Mouse (Mus musculus) heart, embryonic 15.5 days (tissue): ENCODE data around the gene Cir1. TPM values are rescaled to one million over a fixed set of nuclear protein-coding genes. Genes with fewer than 3 reads are reported as not detected.
A peak's percentile ranks its signal among the peaks of the same experiment; 100 is the strongest.

Experiments
- ATAC-seq: fragments of 200-750 bp; cut with Nextera tagmentation; replicated peaks from 2 replicates; pipeline ENCODE4 v1.8.0; 2017; ENCODE audit warnings: low read depth, moderate TSS enrichment; ENCODE audit not compliant: insufficient number of reproducible peaks, insufficient read depth, low FRiP score
- H3K27ac ChIP-seq: fragments of 300-500 bp; sonication (generic); 2 replicates; pipeline ENCODE4 v1.5.1; 2015; ENCODE audit warnings: mild to moderate bottlenecking, inconsistent platforms
- H3K27me3 ChIP-seq: fragments of 300-500 bp; sonication (generic); 2 replicates; pipeline ENCODE4 v1.6.1; 2015; ENCODE audit warnings: inconsistent platforms
- H3K36me3 ChIP-seq: fragments of 300-500 bp; sonication (generic); 2 replicates; pipeline ENCODE4 v1.6.1; 2015; ENCODE audit warnings: mild to moderate bottlenecking, inconsistent platforms
- H3K4me1 ChIP-seq: fragments of 300-500 bp; sonication (generic); replicated peaks from 2 replicates; pipeline ENCODE4 v1.6.1; 2015; ENCODE audit warnings: inconsistent platforms
- H3K4me2 ChIP-seq: fragments of 300-500 bp; sonication (generic); 2 replicates; pipeline ENCODE4 v1.6.1; 2015; ENCODE audit warnings: inconsistent platforms, mild to moderate bottlenecking, moderate library complexity
- H3K4me3 ChIP-seq: fragments of 300-500 bp; sonication (generic); 2 replicates; pipeline ENCODE4 v1.5.1; 2015; ENCODE audit warnings: mild to moderate bottlenecking, inconsistent platforms
- H3K9ac ChIP-seq: fragments of 300-500 bp; sonication (generic); 2 replicates; pipeline ENCODE4 v1.6.1; 2015; ENCODE audit warnings: mild to moderate bottlenecking, inconsistent platforms
- H3K9me3 ChIP-seq: fragments of 300-500 bp; sonication (generic); replicated peaks from 2 replicates; pipeline ENCODE4 v1.6.1; 2016; ENCODE audit warnings: inconsistent platforms
- WGBS: fragments of 180-500 bp; shearing (Covaris S2); methylation state at CpG from one replicate; pipeline ENCODE4 v1.1.7; 2015; ENCODE audit warnings: mixed read lengths; 5-methylcytosine and 5-hydroxymethylcytosine counted together
- polyA plus RNA-seq: library from polyadenylated mRNA; unstranded; fragments of >200 nt; fragmentation: Nextera tagmentation; extraction: Ambion mirVana; gene quantifications from 2 replicates; pipeline ENCODE4 v1.2.1, GENCODE M21; 2015

Gene Cir1
- polyA plus RNA-seq = 15.0 and 16.7 TPM in 2 replicates

DNA sequence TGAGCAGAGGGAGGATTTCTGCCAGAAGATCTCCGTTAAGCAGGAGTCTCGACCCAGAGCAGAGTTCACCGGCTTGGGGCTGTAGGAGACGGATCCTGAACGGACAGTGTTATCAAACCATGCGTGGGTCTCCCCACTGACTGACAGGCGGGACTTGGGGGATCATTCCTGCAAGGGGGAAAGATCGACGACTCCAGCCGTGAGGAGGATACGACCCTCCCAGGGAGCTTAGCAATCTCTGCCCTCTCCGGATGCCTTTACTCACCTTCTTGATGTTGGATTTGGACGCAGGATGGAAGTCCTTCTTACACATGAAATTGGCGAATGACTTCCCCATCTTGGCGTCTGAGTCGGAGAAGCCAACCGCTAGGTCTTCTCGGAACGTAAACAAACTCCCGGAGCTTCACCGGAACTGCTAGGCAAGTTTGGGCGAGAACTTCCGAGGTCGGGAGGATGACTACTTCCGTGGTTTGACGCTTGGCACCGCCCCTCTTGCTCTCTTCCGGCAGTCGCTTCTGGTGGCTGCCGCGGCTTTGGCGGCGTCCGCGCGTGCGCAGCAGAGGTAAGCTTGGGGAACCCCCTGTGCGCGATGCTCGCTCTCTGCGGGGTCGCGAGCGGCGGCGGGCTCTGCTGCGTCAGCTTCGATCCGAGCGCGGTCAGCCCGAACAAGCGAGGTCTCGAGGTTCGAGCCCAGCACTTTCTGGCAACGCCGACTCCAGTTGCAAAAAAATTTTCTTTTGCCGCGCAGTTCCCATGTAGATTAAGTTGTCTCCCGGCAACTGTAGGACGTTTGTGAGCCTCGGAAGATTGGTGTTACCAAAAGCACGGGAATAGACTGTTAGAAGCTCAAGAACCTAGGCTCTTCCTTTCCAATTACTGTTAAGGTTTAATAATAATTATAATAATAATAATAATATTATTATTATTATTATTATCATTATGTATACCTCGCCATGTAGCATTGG is at the start of gene Cir1, which contains the start of gene Scrn3:
TSS of gene Cir1 (minus strand) at position 550 of the 965 bp plus-strand sequence.
TSS of gene Scrn3 (plus strand) at position 450 of the 965 bp plus-strand sequence.
- WGBS = under 1% methylated on average over 64 of the region's 64 CpGs

DNA sequence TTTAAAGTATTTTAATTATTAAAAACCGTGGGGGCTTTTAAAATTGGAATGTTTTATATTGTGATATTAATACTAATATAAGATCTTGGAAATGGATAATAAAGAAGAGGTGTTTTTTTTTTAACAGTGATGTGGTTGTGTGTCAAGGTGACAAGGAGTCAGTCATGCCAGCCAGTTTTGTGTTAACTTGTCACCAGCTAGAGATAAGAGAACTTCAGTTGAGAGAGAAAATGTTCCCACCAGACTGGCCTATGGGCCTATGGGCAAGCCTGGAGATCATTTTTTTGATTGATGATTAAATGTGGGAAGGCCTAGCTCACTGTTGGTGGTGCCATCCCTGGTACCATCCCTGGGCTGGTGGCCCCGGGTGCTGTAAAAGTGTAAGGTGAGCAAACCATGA is 48.0 kb upstream of the Cir1 start:
- no peaks in the 10 kb centered on the region; the same call in 1 of the 2 replicates for H3K36me3 ChIP-seq
- no peaks in the 10 kb centered on the region for H3K27me3 ChIP-seq
- H3K27ac ChIP-seq = no peak overlapping the region
- H3K9ac ChIP-seq = no peak overlapping the region
- no peak for ATAC-seq
- H3K4me2 ChIP-seq = no peak overlapping the region
- no peak overlapping the region for H3K4me3 ChIP-seq
- WGBS = 82% methylated on average over 2 of the region's 2 CpGs
- no peaks in the 10 kb centered on the region for H3K4me1 ChIP-seq
- no peaks in the 10 kb centered on the region for H3K9me3 ChIP-seq

More for the DNA sequence above, at the start of gene Cir1, which contains the start of gene Scrn3:
- Histone ChIP-seq H3K27me3 (no peaks in the 10 kb centered on the region), H3K9me3 (no peaks in the 10 kb centered on the region), H3K4me3 (peak within 1 kb of the TSS; percentile 62), H3K9ac (peak within 1 kb of the TSS; percentile 70), H3K27ac (peak within 1 kb of the TSS; percentile 87), H3K4me2 (peak within 1 kb of the TSS; percentile 75), H3K4me1 (peaks cover 15% of the 10 kb centered on the region), H3K36me3 (peaks cover 22% of the 10 kb centered on the region)
- ATAC-seq = peak; percentile 96

DNA sequence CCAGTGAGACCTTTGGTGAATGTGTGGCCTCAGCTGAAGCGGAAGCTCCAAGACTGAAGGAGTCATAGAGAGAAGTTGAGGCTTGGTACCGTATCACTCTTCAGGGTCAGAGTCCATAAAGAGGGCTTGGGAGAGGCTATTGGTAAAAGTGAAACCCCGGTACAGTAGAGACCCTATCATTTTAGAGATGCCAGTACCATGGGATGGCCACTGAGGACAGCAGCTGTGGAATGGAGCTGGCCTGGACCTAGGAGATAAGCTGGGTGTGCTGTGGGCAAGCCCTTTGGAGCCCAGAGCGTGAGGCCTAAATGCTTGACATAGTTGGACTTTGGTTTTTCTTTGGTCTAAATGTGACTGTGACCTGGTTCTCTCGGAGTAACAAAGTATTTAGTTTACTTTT is 47.4 kb upstream of the Cir1 start:
- Histone ChIP-seq H3K27ac (no peak overlapping the region), H3K36me3 (no peaks in the 10 kb centered on the region; the same call in 1 of the 2 replicates), H3K27me3 (no peaks in the 10 kb centered on the region), H3K4me1 (no peaks in the 10 kb centered on the region), H3K9me3 (no peaks in the 10 kb centered on the region), H3K4me3 (no peak overlapping the region), H3K4me2 (no peak overlapping the region), H3K9ac (no peak overlapping the region)
- no peak for ATAC-seq
- whole genome bisulfite sequencing = 81% methylated on average over 5 of the region's 5 CpGs

DNA sequence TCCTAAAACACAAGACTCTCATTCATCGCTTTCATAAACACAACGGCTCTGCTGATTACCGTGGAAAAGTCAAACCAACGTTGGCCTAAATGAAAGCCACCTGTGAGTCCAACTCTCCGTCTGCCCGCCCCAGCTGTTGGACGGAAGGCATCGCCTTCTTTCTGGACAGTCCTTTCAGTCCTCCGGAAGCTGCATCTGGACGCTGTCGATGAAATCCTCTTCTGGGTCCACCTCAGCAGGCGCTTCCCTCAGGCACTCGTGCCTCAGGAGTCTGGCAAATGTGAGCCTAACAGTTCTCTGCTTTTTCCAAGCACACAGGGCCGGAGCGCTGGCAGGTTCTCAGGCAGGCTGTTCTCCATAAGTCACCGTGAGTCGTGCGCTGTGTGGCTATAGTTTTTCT is 44.5 kb upstream of the Cir1 start:
- H3K4me2 ChIP-seq = 0 out of 2 replicates have a peak overlapping the region, but pooled peaks have one; percentile 13

DNA sequence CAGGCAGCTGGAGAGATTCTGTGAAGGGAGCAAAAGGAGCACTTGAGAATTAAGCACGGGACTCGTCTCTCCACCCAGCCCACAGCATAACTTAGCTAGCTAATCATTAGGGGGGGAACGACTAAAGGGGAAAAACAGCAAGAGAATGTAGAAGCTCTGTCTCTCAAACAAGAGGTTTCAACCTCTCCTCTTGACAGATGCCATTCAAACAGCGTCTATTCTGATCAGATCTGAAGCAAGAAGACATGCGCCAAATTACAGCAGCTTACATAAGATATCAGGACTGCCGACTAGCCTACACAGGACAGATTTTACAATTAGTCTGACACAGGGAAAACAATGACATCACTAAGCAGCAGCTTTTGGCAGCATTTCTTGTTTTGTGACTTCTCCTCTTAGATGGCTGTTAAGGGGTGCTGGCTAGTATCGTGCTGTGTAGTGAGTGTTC is 39.5 kb upstream of the Cir1 start:
- ATAC-seq = 0 out of 2 replicates have a peak, but pooled peaks have one; percentile 31
- Histone ChIP-seq H3K9ac (no peak overlapping the region), H3K27me3 (no peaks in the 10 kb centered on the region), H3K27ac (no peak overlapping the region), H3K4me2 (peak overlapping the region; percentile 49), H3K9me3 (no peaks in the 10 kb centered on the region), H3K4me1 (peaks cover 5% of the 10 kb centered on the region; the same call in 1 of the 2 replicates), H3K36me3 (no peaks in the 10 kb centered on the region), H3K4me3 (peak overlapping the region; percentile 20)
- WGBS = 20% methylated on average over 7 of the region's 7 CpGs

More for the DNA sequence above, 44.5 kb upstream of the Cir1 start:
- H3K9ac ChIP-seq = no peak overlapping the region
- H3K27ac ChIP-seq = no peak overlapping the region
- H3K9me3 ChIP-seq = no peaks in the 10 kb centered on the region
- H3K36me3 ChIP-seq = no peaks in the 10 kb centered on the region
- H3K27me3 ChIP-seq = no peaks in the 10 kb centered on the region
- no peak overlapping the region for H3K4me3 ChIP-seq
- H3K4me1 ChIP-seq = peaks cover 1% of the 10 kb centered on the region; the same call in 1 of the 2 replicates
- ATAC-seq = no peak
- 68% methylated on average over 18 of the region's 18 CpGs for WGBS

DNA sequence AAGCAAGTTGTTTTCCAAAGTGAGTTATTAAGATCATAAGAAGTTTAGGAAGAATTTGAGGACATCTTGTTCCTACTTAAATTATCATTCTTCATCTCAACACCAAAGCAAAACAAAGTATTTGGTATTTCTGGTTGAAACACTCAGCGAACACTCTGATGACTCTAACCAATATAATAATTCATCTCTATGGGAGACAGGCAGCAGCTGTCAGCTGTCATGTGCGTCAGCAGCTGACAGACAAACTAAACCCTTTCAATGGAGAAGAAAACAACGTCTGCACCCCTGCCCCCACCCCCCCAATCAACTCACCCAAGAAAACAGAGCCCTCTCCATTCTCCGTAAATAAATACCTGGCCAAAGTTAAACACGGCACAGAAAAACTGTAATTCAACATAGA is 39.0 kb upstream of the Cir1 start:
- H3K4me1 ChIP-seq = peaks cover 5% of the 10 kb centered on the region; the same call in 1 of the 2 replicates
- no peak overlapping the region for H3K9ac ChIP-seq
- H3K9me3 ChIP-seq = no peaks in the 10 kb centered on the region
- no peak for ATAC-seq
- WGBS = 46% methylated on average over 5 of the region's 5 CpGs
- peak overlapping the region; percentile 20 for H3K4me3 ChIP-seq
- H3K27ac ChIP-seq = no peak overlapping the region
- H3K36me3 ChIP-seq = no peaks in the 10 kb centered on the region
- H3K27me3 ChIP-seq = no peaks in the 10 kb centered on the region
- H3K4me2 ChIP-seq = peak overlapping the region; percentile 49

DNA sequence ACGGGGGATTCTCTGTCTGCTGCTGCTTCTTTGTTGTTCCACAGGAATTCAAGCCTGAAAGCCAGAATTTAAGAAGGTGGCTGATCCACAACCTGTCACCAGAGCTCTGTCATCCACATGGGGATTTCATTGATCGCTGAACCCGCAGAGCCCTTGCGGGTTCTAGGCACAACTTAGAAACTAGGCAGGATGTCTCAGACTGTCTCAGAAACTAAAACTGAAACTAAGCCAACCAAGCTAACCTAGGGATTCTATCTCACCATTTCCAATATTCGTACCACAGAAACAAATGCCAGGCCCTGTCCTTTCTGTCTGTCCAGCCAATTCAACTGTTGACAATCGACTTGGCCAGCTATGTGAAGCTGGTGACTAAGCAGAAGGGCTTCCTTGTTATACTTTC is 35.7 kb upstream of the Cir1 start:
- H3K4me2 ChIP-seq = no peak overlapping the region
- no peaks in the 10 kb centered on the region for H3K27me3 ChIP-seq
- WGBS = 82% methylated on average over 6 of the region's 6 CpGs
- no peaks in the 10 kb centered on the region for H3K36me3 ChIP-seq
- peaks cover 5% of the 10 kb centered on the region; the same call in 1 of the 2 replicates for H3K4me1 ChIP-seq
- no peaks in the 10 kb centered on the region for H3K9me3 ChIP-seq
- H3K9ac ChIP-seq = no peak overlapping the region
- H3K27ac ChIP-seq = no peak overlapping the region
- H3K4me3 ChIP-seq = no peak overlapping the region
- no peak for ATAC-seq

DNA sequence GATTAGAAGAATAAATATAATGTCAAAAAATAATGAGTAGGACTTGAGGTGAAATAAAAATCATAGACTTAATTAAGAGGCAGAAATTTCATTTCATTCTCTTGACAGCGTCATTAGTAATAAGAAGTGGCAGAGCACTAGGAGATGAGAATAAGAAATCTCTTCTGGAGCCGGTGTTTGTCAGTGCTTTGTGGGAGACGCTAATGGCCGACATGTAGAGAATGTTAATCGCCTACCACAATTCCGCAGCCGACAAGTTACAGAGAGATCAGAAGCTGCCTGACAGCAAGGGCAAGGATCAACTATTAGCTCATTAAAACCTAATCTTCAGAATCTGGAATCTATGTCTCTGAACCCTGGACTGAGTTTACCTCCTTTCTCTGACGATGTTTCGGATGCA is 35.3 kb upstream of the Cir1 start:
- no peak overlapping the region for H3K9ac ChIP-seq
- no peak overlapping the region for H3K4me3 ChIP-seq
- no peaks in the 10 kb centered on the region for H3K9me3 ChIP-seq
- WGBS = 63% methylated on average over 9 of the region's 9 CpGs
- no peak for ATAC-seq
- H3K27ac ChIP-seq = no peak overlapping the region
- no peaks in the 10 kb centered on the region for H3K27me3 ChIP-seq
- no peaks in the 10 kb centered on the region for H3K36me3 ChIP-seq
- H3K4me1 ChIP-seq = peaks cover 5% of the 10 kb centered on the region; the same call in 1 of the 2 replicates
- H3K4me2 ChIP-seq = no peak overlapping the region

DNA sequence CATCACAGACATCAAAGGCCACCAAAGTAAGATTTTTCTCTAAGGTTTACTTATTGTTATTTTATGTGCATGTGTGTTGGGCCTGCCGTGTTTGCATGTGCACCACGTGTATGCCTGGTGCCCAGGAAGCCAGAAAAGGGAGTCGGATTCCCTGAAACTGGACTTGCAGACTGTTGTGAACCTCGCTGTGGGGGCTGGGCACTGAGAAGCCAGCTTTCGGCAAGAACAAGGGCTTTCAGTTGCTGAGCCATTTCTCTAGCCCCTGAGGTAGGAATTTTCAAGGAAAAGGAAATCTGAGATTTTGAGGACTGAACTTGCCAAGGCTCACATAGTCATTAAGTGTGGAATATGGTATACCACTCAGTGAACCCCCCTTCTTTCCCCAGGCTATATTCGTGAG is 34.6 kb upstream of the Cir1 start:
- H3K36me3 ChIP-seq = no peaks in the 10 kb centered on the region
- 71% methylated on average over 6 of the region's 6 CpGs for WGBS
- no peak overlapping the region for H3K4me2 ChIP-seq
- no peak for ATAC-seq
- no peak overlapping the region for H3K9ac ChIP-seq
- H3K27me3 ChIP-seq = no peaks in the 10 kb centered on the region
- H3K4me3 ChIP-seq = no peak overlapping the region
- H3K27ac ChIP-seq = no peak overlapping the region
- H3K4me1 ChIP-seq = peaks cover 5% of the 10 kb centered on the region; the same call in 1 of the 2 replicates
- no peaks in the 10 kb centered on the region for H3K9me3 ChIP-seq

DNA sequence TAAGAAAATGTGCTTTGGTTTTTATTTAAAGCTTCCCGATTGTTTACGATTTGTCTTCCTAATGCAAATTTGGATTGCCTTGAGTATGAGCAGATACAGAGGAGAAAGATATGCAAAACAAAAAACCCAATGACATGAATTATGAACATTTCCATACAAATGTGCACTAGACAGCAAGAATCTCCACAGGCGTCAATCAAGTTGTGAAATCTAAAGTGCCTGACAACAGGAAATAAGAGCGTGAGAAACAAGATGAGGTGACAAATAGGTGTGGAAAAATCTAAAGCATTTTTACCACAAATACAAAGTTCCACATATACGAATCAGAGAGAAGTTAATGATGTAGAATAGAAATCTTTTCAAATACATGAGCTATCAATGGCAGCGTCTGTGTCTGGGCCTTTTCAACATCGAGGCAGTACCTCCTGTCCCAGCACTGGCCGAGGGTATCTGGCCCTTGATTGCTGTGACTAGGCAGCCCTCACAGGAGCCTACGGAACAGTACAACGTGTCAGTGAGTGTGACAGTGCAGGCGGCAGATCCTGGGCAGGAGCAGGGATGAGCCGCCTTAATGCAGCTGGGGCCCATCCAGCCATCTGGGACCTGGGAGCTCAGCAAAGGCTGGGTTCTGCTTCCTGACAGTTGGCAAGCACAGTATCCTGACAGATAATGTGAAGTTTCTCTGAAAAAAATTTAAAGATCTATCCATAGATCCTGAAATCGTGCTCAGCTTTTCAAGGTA is 34.0 kb upstream of the Cir1 start:
- H3K4me3 ChIP-seq = no peak overlapping the region
- ATAC-seq = no peak
- H3K27ac ChIP-seq = no peak overlapping the region
- no peak overlapping the region for H3K4me2 ChIP-seq
- no peak overlapping the region for H3K9ac ChIP-seq
- H3K4me1 ChIP-seq = no peaks in the 10 kb centered on the region
- no peaks in the 10 kb centered on the region for H3K9me3 ChIP-seq
- 63% methylated on average over 13 of the region's 13 CpGs for WGBS
- no peaks in the 10 kb centered on the region for H3K27me3 ChIP-seq
- H3K36me3 ChIP-seq = no peaks in the 10 kb centered on the region

DNA sequence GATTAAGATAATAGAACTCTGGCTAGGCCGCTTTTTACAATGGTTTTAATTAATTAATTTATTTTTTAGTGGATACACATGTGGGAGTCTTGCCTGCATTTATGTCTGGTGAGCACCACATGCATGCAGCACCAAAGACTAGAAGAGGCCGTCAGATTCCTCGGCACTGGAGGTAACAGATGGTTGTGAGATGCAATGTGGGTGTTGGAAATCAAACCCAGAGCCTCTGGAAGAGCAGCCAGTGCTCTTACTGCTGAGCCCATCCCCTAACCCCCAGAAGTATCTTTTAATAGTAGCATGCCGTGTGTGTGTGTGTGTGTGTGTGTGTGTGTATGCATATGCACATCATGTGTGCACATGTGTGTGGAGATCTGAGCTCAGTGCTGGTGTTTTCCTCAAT is 32.7 kb upstream of the Cir1 start:
- no peak overlapping the region for H3K4me3 ChIP-seq
- no peaks in the 10 kb centered on the region for H3K36me3 ChIP-seq
- no peak for ATAC-seq
- H3K9me3 ChIP-seq = no peaks in the 10 kb centered on the region
- no peak overlapping the region for H3K27ac ChIP-seq
- 86% methylated on average over 4 of the region's 4 CpGs for WGBS
- no peak overlapping the region for H3K9ac ChIP-seq
- H3K27me3 ChIP-seq = no peaks in the 10 kb centered on the region
- H3K4me1 ChIP-seq = no peaks in the 10 kb centered on the region
- H3K4me2 ChIP-seq = no peak overlapping the region
